In the genomic region with DNA sequence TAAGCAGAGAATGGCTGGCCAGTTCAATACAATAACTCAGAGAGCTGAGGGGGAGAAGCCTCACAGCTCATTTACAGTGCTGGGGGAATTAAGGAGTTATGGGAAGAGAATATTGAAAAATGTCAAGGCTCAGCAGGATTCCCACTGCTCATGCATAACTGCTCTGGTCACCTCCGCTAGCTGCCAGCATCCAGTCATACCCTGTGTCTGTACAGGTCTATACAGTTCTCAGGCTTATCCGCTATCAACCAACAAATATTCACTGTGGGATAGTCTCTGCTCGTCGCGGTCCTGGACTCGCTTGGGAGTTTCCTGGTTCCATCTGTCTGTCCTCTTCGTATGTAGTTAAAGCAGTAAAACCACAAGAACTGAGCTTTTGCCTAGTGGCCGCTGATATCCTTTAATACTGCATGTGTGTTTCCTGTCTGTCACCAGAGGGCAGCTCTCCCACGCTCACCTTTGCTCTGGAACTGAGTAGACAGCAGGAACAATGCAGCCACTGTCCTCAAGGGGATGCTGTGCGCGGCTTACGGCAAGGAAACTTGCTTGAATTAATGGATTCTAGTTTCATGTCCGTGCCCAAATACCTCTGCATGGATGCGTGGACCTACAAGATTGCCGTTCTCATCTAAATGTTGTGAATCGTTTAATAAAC, we compare ENCODE assay signal across 8 mouse cellular contexts. TPM values are rescaled to one million over a fixed set of nuclear protein-coding genes. Genes with fewer than 3 reads are reported as not detected.
A peak's percentile ranks its signal among the peaks of the same experiment; 100 is the strongest.
DNase-seq lines count a peak whose midpoint lies in the region; ATAC-seq lines count a peak whose summit lies in the region.

No protein-coding gene starts in this region.

- no peak overlapping the region for H3K9ac ChIP-seq in limb, embryonic 11.5 days (ENCODE audit: low read length)
- H3K9ac ChIP-seq in neural tube, embryonic 12.5 days: no peak overlapping the region

- 40% methylated on average over 16 of the region's 16 CpGs for WGBS in limb, embryonic 11.5 days
- 39% methylated on average over 16 of the region's 16 CpGs for WGBS in neural tube, embryonic 12.5 days

- H3K27ac ChIP-seq in limb, embryonic 11.5 days (replicated peaks; ENCODE audit: low read depth, low read length): no peak overlapping the region
- H3K27ac ChIP-seq in neural tube, embryonic 12.5 days: no peak overlapping the region

- H3K4me1 ChIP-seq in limb, embryonic 11.5 days (ENCODE audit: control insufficient read depth, insufficient read depth, low read length): no peaks in the 10 kb centered on the region
- H3K4me1 ChIP-seq in neural tube, embryonic 12.5 days: no peaks in the 10 kb centered on the region

- ATAC-seq in limb, embryonic 11.5 days (ENCODE audit: insufficient number of reproducible peaks, low FRiP score, low TSS enrichment, low read depth): no peak
- ATAC-seq in neural tube, embryonic 12.5 days (ENCODE audit: low FRiP score, low read depth): 0 out of 2 replicates have a peak, but pooled peaks have one; percentile 75

- H3K9me3 ChIP-seq in limb, embryonic 11.5 days (ENCODE audit: control insufficient read depth, low read length): no peaks in the 10 kb centered on the region
- no peaks in the 10 kb centered on the region for H3K9me3 ChIP-seq in neural tube, embryonic 12.5 days

- no peak overlapping the region for H3K4me3 ChIP-seq in limb, embryonic 11.5 days (ENCODE audit: low read depth, low read length)
- no peak overlapping the region for H3K4me3 ChIP-seq in neural tube, embryonic 12.5 days

- no peak overlapping the region for H3K4me2 ChIP-seq in limb, embryonic 11.5 days (ENCODE audit: low read depth, severe bottlenecking)
- H3K4me2 ChIP-seq in neural tube, embryonic 12.5 days (replicated peaks): no peak overlapping the region

- DNase-seq in spleen, adult 18-20 months: peak; percentile 8 to 19
- no peak for DNase-seq in spleen, adult 12 weeks (ENCODE audit: low spot score)
- peak; percentile 73 for DNase-seq in embryo, embryonic 11.5 days (ENCODE audit: low read depth, low spot score)
- DNase-seq in gonadal fat pad, adult 2 months (ENCODE audit: low read depth): peak; percentile 46
- DNase-seq in kidney, adult 8-10 months: peak; percentile 73 to 83
- peak; percentile 85 for DNase-seq in limb, embryonic 11.5 days (ENCODE audit: low spot score)
- DNase-seq in thymus, adult 18-20 months: peak; percentile 3 to 7

- H3K36me3 ChIP-seq in limb, embryonic 11.5 days (ENCODE audit: control insufficient read depth, insufficient read depth, low read length): no peaks in the 10 kb centered on the region
- H3K36me3 ChIP-seq in neural tube, embryonic 12.5 days: no peaks in the 10 kb centered on the region

- no peaks in the 10 kb centered on the region for H3K27me3 ChIP-seq in limb, embryonic 11.5 days (ENCODE audit: control insufficient read depth, insufficient read depth, low read length)
- no peaks in the 10 kb centered on the region for H3K27me3 ChIP-seq in neural tube, embryonic 12.5 days (replicated peaks)

RNA-seq across cellular contexts. Expression of gene Gucy1b2, which starts 36.2 kb away (rescaled TPM):
- polyA plus RNA-seq in gonadal fat pad, adult 2 months (2012; rRNA removed): not detected in 2 replicates
- polyA plus RNA-seq in limb, embryonic 11.5 days (2014; fragmentation: Nextera tagmentation; extraction: Ambion mirVana): 0.05 and 0.20 TPM in 2 replicates
- polyA plus RNA-seq in neural tube, embryonic 12.5 days (2016; fragmentation: Nextera tagmentation; extraction: Ambion mirVana): 0.19 and 0.27 TPM in 2 replicates
